Mouse (Mus musculus) ES-Bruce4 (cell line): ENCODE results near the gene Stra6.

Experiments
- CTCF ChIP-seq: IDR thresholded peaks from one replicate; pipeline ENCODE4 v1.8.1; 2011; ENCODE audit warnings: low read depth, low read length
- EP300 ChIP-seq: IDR thresholded peaks from 2 replicates; pipeline ENCODE4 v1.6.1; 2011; ENCODE audit warnings: low read depth, low read length; ENCODE audit not compliant: insufficient read depth
- POLR2A ChIP-seq: IDR thresholded peaks from one replicate; pipeline ENCODE4 v1.8.1; 2011; ENCODE audit warnings: low read length; ENCODE audit not compliant: insufficient read depth

DNA sequence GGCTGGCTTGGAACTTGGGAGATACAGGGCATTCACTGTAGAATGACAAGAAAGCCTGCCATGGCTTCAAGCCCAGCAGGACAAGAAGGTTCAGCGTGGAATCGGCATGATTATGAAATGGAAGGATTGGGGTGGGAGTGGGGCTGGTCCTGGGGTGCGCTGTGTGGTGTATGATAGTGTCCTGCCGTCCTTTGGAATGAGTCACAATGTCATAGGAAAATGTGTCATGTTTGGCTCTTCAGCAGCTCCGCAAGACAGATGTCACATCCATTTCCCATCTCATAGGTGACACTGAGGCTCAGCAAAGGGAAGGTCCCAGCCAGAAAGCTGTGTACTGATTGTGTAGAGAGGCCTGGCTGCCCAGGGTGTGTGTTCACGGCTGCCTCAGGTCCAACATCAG is 47.7 kb upstream of the Stra6 start:
- no peak for TF ChIP-seq POLR2A
- no peak for TF ChIP-seq CTCF
- no peak for TF ChIP-seq EP300
